Mouse (Mus musculus) CD4-positive, CD25-positive, alpha-beta regulatory T cell, adult 4 months (primary cell): ENCODE results near the gene Lrfn3. TPM values are rescaled to one million over a fixed set of nuclear protein-coding genes. Genes with fewer than 3 reads are reported as not detected.

ENCODE experiments used
- ATAC-seq: one replicate; pipeline ENCODE4 v1.8.0; 2017
- polyA plus RNA-seq, 2 experiments: library from polyadenylated mRNA; unstranded; fragments of 100-300 nt; shearing (Covaris generic); gene quantifications; one replicate each; pipeline ENCODE4 v1.2.1; 2017

Gene Lrfn3
- polyA plus RNA-seq, 2 experiments from 2014 or later: not detected

DNA sequence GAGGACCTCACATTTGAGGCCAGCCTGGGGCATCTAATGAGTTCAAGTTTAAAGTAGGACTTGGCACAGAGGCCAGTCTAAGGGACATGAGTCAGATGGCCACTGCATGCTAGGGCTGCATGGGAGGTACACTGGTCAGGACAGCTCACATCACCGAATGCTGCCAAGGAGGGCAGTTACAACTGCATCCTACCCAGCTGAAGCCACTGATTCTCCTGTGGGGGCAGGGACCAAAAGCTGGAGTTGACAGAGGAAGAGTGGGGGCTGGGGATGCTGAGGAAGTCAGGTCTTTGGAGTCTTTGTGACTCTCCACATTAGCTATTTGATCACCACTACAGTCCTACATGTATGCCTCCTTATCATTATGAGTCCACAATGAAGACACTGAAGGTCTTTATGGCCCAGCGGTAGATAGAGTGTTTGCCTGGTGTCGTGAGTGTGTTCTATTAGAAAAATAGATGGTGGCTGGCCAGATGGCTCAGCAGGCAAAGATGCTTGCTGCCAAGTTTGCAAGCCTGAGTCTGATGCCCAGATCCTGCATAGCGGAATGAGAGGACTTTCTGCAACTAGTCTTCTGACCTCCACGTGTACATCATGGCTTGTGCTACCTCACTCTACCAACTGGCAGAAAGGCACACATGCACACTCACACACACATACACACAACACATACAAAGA is 23.0 kb downstream of the Lrfn3 start:
- no peak for ATAC-seq

- ATAC-seq: peak; percentile 16
Observed at GRCm38 (mm10) chr7:30336384-30336783, 26.2 kb downstream of the Lrfn3 start.

- no peak for ATAC-seq
Observed at GRCm38 (mm10) chr7:30335688-30336087, 26.9 kb downstream of the Lrfn3 start.

GRCm38 (mm10) chr7:30334563-30334962 is 28.0 kb downstream of the Lrfn3 start:
- ATAC-seq: no peak

DNA sequence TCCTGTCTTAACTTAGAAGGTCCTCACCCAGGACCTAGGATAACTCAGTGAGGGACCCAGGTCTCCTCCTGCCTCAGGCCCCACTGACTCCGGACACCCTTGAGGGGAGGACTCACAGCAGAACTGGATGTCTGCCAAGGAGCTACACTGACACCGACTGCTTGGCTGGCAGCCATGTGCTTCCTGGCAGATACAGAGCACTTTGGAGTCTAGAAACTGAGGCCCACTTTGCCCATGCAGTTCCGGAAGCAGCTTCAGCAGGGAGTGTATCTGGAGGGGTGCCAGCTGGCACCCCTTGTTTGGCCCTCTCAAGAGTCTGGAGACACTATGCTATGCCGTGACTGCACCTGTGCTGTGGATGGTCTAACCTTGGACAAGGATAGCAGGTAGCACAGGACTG is 29.1 kb downstream of the Lrfn3 start:
- ATAC-seq: peak; percentile 20

- peak; percentile 6 for ATAC-seq
Observed at GRCm38 (mm10) chr7:30332622-30333259, 29.8 kb downstream of the Lrfn3 start.

DNA sequence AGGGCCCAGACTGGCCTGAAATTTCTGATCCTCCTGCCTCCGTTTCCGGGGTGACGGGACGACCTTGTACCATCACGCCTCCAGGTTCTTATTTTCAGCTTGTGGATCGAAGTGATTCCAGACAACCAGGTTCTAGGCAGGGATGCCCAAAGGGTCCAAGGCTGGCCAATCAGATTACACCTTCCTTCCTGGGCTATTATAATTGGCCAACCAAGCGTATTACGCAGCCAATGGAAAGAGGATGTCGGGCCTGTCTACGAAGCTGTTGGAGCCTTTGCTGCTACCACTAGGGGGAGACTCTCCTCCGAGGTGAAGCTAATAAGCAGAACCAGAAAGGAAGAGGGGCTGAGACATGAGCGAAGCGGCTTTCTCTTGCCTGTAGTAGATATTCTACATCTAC is 30.7 kb downstream of the Lrfn3 start:
- peak; percentile 85 for ATAC-seq

DNA sequence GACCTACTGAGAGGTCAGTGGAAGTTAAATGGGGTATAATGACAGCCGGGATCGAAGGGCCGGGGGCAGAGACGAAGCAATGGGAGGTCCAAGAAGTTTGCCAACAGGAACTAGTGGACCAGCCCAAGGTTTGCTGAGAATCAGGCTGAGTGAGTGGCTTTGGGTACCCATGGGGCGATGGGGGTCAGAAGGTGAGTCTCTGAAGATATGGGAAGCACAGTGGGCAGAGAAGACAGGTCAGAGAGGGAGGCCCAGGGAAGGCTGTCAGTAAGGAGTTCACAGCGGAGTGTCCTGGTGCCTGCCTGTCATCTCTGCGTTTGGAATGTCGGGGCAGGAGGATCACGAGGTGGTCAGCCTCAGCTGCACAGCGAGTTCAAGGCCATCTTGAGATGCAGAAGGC is 34.2 kb downstream of the Lrfn3 start:
- no peak for ATAC-seq

DNA sequence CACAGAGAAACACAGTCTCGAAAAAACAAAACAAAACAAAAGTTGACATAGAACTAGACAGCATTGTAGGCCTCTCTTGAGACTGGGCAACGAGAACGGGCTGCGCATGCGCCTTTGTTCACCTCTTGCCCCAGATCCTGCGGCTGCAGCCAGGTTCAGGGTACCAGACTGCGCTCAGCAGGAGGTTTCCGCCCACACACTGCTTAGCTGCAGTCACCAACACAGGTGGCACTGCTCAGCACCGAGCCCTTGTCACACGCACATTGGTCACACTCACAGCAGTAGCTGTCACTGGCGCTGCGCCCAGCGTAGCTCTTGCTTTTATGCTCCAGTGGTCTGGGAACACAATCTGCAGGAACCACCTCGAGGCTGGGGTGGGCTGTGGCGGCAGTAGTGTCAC is 35.4 kb downstream of the Lrfn3 start:
- ATAC-seq: peak; percentile 36

GRCm38 (mm10) chr7:30326427-30326826 is 36.1 kb downstream of the Lrfn3 start:
- no peak for ATAC-seq

DNA sequence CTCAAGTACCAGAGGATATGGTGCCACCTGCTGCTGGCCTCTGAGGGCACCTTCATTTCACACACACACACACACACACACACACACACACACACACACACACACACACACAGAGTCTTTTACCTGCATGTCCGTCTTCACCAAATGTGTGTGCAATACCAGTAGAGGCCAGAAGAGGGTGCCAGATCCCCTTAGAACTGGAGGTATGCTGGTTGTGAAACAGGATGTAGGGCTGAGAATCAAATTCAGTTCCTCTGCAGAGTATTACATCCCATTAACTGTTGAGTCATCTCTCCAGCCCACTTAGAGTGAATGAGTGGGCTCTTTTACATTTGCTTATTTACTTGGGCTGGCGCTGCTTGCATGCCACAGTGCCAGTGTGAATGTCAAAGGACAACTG is 37.2 kb downstream of the Lrfn3 start:
- no peak for ATAC-seq

DNA sequence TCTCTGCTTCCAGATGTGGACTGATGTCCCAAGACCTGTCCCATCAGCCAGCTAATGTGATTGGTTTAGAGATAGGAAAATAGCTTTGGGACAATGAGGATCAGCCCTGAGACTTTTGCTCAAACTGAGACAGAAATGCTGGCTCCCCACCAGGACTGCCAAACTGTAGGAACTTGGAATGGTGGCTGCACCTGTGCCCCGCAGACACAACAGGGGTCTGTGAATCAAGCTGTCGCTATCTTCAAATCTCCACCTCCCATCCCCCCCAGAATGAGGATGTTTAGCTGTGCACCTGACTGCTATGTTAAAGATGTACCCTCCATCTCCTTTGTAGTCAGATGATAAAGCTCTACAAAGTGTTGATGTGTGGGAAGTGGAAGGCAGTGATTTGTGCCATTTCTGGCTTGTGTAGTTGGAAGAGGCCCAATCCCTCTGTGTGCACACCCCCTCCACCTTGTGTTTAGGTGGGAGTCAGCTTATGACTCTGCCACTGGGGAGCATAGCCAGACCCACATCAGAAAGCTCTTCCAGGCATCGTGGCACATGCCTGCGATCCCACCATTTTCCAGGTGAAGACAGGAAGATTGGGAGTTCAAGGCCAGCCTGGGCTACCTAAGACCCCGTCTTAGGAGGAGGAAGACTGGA is 38.1 kb downstream of the Lrfn3 start:
- no peak for ATAC-seq

GRCm38 (mm10) chr7:30323795-30324194 is 38.8 kb downstream of the Lrfn3 start, which contains the start of gene Sdhaf1:
TSS of gene Sdhaf1 (minus strand) at chr7:30323895.
- ATAC-seq: no peak

- peak; percentile 62 for ATAC-seq
Observed at GRCm38 (mm10) chr7:30322865-30323264, 39.7 kb downstream of the Lrfn3 start.

GRCm38 (mm10) chr7:30322285-30322667 is 40.3 kb downstream of the Lrfn3 start:
- peak; percentile 72 for ATAC-seq

GRCm38 (mm10) chr7:30321539-30322284 is 40.9 kb downstream of the Lrfn3 start, which contains the start of gene E130208F15Rik:
TSS of gene E130208F15Rik (plus strand) at chr7:30321740.
- ATAC-seq: peak; percentile 65

- no peak for ATAC-seq
Observed at GRCm38 (mm10) chr7:30320946-30321345, 41.6 kb downstream of the Lrfn3 start.

- no peak for ATAC-seq
Observed at GRCm38 (mm10) chr7:30318142-30318541, 44.4 kb downstream of the Lrfn3 start.

- no peak for ATAC-seq
Observed at GRCm38 (mm10) chr7:30315559-30316529, 46.7 kb downstream of the Lrfn3 start.

GRCm38 (mm10) chr7:30314721-30315155 is 47.8 kb downstream of the Lrfn3 start, which contains the start of gene Syne4:
TSS of gene Syne4 (plus strand) at chr7:30314807.
- ATAC-seq: no peak

DNA sequence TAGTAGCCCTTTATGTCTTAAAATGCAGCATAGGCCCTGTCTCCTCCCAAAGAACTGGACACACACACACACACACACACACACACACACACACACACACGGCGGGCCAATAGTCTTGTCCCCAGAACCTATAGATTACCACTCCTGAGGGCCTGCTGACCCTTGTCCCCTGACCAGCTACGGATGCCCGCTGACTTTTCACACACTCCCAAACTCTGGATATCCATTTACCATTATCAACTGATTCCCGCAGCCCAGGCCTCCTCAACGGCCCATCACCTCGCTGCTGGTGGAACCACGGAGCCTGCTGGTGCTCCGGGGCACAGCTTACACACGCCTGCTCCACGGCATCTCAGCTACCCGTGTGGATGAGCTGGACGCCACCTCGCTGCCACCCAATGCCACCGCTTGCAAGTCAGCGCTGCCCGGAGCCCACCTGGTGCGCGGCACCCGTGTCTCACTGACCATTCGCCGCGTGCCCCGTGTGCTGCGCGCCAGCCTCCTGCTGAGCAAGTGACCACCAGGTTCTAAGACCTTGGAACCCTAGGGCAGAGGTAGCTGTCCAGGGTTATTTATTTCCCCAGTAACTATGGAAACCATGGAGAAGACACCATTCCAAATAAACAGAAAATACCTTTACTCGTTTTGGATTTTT is 48.8 kb downstream of the Lrfn3 start:
- no peak for ATAC-seq
